Mouse (Mus musculus): ENCODE data around the gene Hoxd4. TPM values are rescaled to one million over a fixed set of nuclear protein-coding genes. Genes with fewer than 3 reads are reported as not detected.

Hoxd4 gene
- polyA plus RNA-seq, 1 experiment from 2014 or later = 6.7 TPM

DNA sequence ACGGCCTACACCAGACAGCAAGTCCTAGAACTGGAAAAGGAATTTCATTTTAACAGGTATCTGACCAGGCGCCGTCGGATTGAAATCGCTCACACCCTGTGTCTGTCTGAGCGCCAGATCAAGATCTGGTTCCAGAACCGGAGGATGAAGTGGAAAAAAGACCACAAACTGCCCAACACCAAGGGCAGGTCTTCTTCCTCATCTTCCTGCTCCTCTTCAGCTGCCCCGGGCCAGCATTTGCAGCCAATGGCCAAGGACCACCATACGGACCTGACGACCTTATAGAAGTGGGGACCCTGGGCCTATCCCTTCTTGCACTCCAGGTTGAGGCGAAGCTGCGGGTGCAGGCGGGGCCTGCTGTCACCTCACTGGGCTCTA lies 16.6 kb downstream of the Hoxd4 start:
- no peak for ATAC-seq
- CTCF ChIA-PET = no interaction called here
- no peaks in the 10 kb centered on the region for H3K27me3 ChIP-seq
- POLR2A ChIA-PET = no interaction called here
- no peak for DNase-seq (ENCODE audit: low read depth, low spot score)
- no peak for TF ChIP-seq CTCF (IDR thresholded peaks at IDR 0.05)
- in situ Hi-C loops (cut with MboI; ENCODE audit: low pct_unique_long_range_greater_than_20kb) = no loop called here

DNA sequence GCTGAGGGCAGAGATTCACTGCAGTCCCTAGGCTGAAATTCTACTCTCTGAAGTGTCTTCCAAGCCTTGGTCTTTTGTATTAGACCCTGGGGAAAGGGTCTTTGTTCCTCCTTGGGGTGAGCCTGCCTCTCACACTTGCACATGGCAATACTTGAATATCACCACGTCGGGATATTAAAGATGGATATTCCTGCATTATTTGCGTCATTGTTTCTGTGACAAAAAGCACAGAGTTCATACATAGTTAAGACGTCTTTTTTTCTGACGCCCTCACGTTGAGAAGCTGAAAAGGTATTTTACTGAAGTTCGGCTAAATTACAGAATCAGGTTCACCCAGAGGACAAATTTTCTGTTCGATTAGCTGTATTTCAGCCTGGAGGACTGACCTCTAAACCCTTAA lies 18.6 kb downstream of the Hoxd4 start:
- CTCF ChIA-PET = no interaction called here
- no peaks in the 10 kb centered on the region for H3K27me3 ChIP-seq

DNA sequence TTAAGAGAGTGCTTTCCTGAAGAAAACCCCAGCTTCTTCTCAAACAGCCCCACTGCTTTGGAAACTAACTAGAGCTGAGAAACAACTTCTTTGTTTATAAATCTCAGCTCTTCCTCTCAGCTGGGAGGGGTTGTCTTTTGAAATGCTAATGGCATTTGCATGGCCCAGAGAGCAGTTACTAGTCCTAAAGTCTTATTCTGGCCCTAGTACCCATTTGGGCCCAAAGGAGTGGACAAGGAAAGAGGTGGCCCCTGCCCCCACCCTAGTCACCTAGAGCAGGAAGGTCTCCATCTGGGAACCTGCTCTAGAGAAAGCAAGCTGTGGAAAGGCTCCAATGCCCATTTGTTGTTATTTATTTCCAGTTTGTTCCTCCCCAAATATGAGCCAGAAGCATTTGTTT lies 19.3 kb downstream of the Hoxd4 start:
- TF ChIP-seq CTCF (IDR thresholded peaks at IDR 0.05) = no peak
- in situ Hi-C loops (cut with MboI; ENCODE audit: low pct_unique_long_range_greater_than_20kb) = no loop called here

More for the DNA sequence above, 18.6 kb downstream of the Hoxd4 start:
- POLR2A ChIA-PET = interaction anchor here (0.6 kb wide), 1 partner anchor 555 kb away, joined by 4 read pairs; no protein-coding TSS in a partner anchor
- no peak for DNase-seq (ENCODE audit: low read depth, low spot score)
- TF ChIP-seq CTCF (IDR thresholded peaks at IDR 0.05) = no peak
- in situ Hi-C loops (cut with MboI; ENCODE audit: low pct_unique_long_range_greater_than_20kb) = no loop called here
- no peak for ATAC-seq

DNA sequence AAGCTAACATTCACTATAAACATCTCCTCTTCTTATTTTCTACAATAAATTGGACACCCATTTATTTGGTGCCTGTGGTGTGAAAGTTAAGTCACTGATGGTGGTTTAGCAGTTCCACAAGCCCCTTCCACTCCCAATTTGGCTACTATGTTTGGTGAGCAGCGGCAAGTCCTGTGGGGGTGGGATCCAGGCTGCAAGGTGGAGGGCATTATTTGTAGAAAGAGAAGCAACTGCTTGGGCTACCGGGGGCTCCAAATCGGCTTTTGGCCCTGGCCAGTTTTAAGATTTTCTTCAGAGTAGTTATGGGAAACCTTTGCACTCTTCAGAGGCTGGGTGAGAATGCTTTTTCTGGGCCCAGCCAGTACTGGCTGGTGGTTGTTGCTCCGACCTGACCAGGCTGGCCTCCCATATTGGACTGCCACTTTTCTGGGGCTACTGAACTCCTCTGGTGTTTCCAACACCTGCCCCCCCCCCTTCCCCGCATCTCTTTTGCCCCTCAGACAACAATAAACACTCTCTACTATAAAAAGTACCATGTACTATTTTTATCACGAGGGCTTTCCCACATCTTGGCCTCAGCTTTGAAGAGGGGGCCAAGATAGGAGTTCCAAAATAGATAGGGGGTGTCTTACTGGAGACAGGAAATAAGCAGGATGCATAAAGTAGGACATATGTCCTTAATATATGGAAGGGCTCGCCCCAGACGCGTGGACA lies 20.2 kb downstream of the Hoxd4 start:
- CTCF ChIA-PET = no interaction called here
- in situ Hi-C loops (cut with MboI; ENCODE audit: low pct_unique_long_range_greater_than_20kb) = no loop called here
- POLR2A ChIA-PET = no interaction called here
- TF ChIP-seq CTCF (IDR thresholded peaks at IDR 0.05) = no peak
- no peak for ATAC-seq
- H3K27me3 ChIP-seq = no peaks in the 10 kb centered on the region
- no peak for DNase-seq (ENCODE audit: low read depth, low spot score)

More for the DNA sequence above, 19.3 kb downstream of the Hoxd4 start:
- no peaks in the 10 kb centered on the region for H3K27me3 ChIP-seq
- POLR2A ChIA-PET = no interaction called here
- ATAC-seq (no peak), DNase-seq (ENCODE audit: low read depth, low spot score) (no peak)
- CTCF ChIA-PET = no interaction called here

DNA sequence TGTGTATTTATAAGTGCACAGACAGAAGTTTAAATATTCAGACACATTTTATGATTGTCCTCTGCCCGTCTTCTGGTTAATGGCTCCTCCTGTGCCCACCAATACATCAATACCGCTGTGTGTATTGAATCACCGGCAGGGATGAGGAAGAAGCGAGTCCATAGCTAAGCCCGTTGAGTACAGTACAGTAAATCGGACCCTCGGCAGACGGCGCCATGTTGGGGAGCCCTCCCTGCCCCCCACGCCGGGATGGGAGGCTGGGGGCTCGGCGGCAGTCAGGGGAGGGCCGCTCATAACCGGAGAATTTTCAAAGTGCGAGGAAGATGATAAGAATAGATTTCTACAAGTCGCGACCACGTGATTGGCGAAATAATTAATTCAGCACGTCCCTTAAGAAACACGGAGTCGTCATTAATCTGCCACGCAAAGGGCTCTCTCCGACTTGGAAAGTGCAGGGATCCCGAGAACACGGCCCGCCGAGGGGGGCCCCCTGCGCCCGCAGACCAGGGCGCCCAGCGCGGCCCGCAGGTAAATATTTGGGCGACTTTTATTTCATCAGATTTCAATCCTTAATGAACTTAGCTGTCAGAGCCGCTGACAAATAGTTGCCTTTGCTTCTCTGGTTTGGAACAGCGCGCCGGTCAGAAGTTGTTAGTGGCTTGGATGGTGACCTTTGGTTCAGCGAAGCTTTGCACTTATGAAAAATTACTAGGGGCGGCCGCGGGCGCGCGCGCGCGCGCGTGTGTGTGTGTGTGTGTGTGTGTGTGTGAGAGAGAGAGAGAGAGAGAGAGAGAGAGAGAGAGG lies 21.0 kb downstream of the Hoxd4 start:
- ATAC-seq (no peak), DNase-seq (ENCODE audit: low read depth, low spot score) (no peak)
- ChIA-PET POLR2A (no interaction called here), CTCF (no interaction called here)
- TF ChIP-seq CTCF (IDR thresholded peaks at IDR 0.05) = no peak
- H3K27me3 ChIP-seq = no peaks in the 10 kb centered on the region
- in situ Hi-C loops (cut with MboI; ENCODE audit: low pct_unique_long_range_greater_than_20kb) = no loop called here

DNA sequence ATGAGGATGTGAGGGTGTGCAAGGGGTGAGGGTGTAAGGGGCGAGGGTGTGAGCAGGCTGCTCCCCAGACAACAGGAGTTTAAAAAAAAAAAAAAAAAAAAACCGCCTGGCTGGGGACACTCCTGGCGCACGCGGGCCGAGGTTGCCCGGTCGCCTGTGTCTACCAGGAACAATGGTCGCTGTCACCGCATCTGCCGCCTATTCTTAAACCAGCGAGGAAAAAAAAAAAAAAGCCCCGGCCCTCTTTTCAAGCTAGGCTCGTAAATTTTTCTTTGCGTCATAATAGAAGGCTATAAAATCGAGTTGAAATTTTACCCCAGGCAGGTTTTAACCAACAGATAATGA lies 21.6 kb downstream of the Hoxd4 start:
- no peak for TF ChIP-seq CTCF (IDR thresholded peaks at IDR 0.05)
- CTCF ChIA-PET = no interaction called here
- POLR2A ChIA-PET = interaction anchor here (0.7 kb wide), 1 partner anchor 31 kb away, joined by 3 read pairs; no protein-coding TSS in a partner anchor
- in situ Hi-C loops (cut with MboI; ENCODE audit: low pct_unique_long_range_greater_than_20kb) = no loop called here
- H3K27me3 ChIP-seq = no peaks in the 10 kb centered on the region
- DNase-seq (ENCODE audit: low read depth, low spot score) (no peak), ATAC-seq (no peak)

DNA sequence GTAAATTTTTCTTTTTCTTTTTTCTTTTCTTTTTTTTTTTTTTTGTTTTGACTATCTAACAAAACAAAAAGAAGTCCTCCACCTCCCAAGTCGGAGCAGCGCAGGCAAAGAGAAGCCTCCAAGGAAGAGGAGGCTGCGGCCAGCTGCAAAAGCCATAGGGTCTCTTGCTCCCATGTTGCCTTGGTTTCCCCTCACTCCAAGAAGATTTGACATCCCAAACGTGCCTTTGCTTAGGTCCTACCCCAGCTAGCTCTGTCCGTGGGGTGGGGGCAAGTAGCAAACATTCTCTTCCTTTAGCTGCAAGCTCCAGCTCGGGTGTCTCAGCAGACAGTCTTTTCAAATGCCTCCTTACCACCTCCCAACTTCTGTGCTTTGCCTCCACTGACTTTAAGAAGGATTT lies 22.0 kb downstream of the Hoxd4 start:
- no peak for DNase-seq (ENCODE audit: low read depth, low spot score)
- TF ChIP-seq CTCF (IDR thresholded peaks at IDR 0.05) = no peak
- no peak for ATAC-seq
- ChIA-PET CTCF (no interaction called here), POLR2A (interaction anchor here (0.7 kb wide), 1 partner anchor 30 kb away, joined by 3 read pairs; no protein-coding TSS in a partner anchor)
- H3K27me3 ChIP-seq = no peaks in the 10 kb centered on the region
- in situ Hi-C loops (cut with MboI; ENCODE audit: low pct_unique_long_range_greater_than_20kb) = no loop called here

DNA sequence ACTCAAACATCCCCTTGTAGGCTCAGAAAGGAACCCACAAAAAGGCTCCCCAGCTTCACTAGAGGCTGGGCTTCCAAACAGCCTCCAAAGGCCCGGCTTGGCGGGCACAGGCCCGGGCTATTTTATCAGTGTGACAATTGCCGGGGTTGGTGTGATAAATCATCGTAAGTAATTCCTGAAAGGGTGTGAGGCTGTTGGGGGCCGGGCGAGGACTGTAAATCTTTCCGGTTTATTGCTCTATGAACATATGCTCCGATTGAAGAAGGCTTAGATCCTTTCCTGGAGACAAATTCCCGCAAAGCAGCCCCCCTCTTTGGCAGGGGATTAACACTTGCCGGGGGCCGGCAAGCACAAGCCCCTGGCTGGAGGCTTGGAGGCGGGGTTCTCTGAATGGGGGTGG lies 22.7 kb downstream of the Hoxd4 start:
- no peaks in the 10 kb centered on the region for H3K27me3 ChIP-seq
- in situ Hi-C loops (cut with MboI; ENCODE audit: low pct_unique_long_range_greater_than_20kb) = no loop called here
- CTCF ChIA-PET = no interaction called here

DNA sequence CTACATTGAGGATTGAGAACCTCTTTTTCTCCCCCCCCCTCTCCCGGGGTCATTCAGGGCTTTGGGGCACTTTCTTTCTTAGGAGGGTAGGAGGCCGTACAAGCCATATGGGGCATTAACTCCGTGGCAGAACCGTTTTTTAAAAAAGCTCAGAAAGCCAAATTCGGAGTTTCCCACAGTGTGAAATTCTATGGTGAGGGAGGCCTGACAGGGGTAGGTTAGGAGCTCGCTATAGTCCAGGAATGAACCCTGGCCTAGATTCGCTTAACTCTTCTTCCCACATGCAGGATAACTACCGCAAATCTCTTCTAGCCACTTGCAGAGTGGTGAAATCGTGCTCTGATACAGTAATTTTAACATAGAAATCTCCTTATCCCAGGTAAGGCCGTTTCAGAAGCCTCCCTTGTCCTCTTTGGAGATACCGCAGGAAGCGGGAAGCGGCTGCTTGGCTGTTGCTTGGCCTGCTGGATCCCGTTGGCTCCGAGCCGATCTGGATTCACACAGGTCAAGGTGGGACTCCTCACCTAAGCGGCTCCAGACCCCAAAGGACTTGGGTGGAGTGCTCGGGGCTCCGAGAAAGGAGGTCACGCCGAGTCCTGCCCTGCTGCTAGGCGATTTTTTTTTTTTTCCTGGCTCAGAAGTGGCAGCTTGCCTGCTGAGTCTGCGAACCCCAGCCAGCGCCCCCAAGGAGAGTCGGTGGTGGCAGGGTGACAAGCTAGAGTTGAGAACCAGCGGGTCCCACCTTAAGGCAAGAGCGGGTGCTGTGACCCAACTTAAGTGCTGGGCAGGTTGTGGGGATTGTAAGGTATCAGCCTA lies 23.5 kb downstream of the Hoxd4 start:
- in situ Hi-C loops (cut with MboI; ENCODE audit: low pct_unique_long_range_greater_than_20kb) = no loop called here
- POLR2A ChIA-PET = interaction anchor here (0.6 kb wide), 1 partner anchor 26 kb away, joined by 4 read pairs; no protein-coding TSS in a partner anchor
- TF ChIP-seq CTCF (IDR thresholded peaks at IDR 0.05) = no peak
- CTCF ChIA-PET = no interaction called here
- no peak for DNase-seq (ENCODE audit: low read depth, low spot score)
- ATAC-seq = no peak
- no peaks in the 10 kb centered on the region for H3K27me3 ChIP-seq

More for the DNA sequence above, 22.7 kb downstream of the Hoxd4 start:
- no peak for DNase-seq (ENCODE audit: low read depth, low spot score)
- POLR2A ChIA-PET = no interaction called here
- TF ChIP-seq CTCF (IDR thresholded peaks at IDR 0.05) = no peak
- ATAC-seq = no peak

DNA sequence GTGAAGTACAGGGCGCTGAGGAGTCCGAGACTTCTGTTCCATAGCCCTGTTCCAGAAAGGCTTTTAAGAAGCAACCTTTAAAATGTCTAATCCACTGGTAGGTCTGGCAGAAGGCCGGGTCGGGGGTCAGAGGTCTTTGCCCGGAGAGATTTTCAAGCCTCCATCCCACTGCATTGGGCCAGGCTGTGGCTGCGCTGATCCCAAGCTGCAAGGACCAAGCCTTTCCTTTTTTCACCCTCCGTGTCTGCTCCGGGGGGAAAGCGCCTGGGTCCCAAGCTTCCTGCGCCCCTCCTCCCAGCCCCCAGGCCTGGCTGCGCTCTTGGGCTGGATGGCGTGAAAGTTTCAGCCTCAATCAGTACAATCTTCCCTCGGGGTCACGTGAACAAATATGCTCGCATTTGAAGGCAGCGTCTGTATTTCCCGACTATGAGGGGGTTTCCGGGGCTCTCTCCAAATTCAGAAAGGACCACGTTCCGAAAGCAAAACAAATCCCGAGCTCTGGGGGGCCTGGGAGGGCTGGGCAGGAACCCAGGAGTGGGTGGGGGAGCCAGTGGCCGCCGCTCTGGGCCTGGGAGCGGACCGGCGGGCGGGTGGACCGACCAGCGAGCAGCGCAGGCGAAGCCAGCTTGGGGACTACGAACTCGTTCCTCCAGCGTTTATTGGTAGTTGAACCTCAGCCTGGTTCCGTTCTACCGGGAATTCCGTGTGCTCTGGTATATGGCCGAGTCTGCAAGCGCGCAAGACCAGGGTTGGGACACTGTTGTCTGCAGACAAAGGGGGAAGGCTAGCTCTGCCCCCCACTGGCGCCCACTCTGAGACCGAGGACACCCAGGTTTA lies 24.3 kb downstream of the Hoxd4 start:
- TF ChIP-seq CTCF (IDR thresholded peaks at IDR 0.05) = no peak
- ChIA-PET POLR2A (interaction anchor here (0.6 kb wide), 1 partner anchor 25 kb away, joined by 4 read pairs; no protein-coding TSS in a partner anchor), CTCF (no interaction called here)
- in situ Hi-C loops (cut with MboI; ENCODE audit: low pct_unique_long_range_greater_than_20kb) = no loop called here
- DNase-seq (ENCODE audit: low read depth, low spot score) = no peak
- ATAC-seq = no peak
- no peaks in the 10 kb centered on the region for H3K27me3 ChIP-seq
